Mouse (Mus musculus) layer of hippocampus, postnatal 10 days (tissue): ENCODE results near the gene Gucy1a1. TPM values are rescaled to one million over a fixed set of nuclear protein-coding genes. Genes with fewer than 3 reads are reported as not detected.
A peak's percentile ranks its signal among the peaks of the same experiment; 100 is the strongest.

Experiments
- DNase-seq, 2 experiments: peaks; one replicate each; pipeline ENCODE4 v3.0.0; 2021; ENCODE audit warnings: low spot score in 2 of 2
- microRNA-seq, 2 experiments: library from miRNA; unstranded; fragments of <30 nt; microRNA quantifications; one replicate each; pipeline ENCODE4 v1.2.0; 2021
- total RNA-seq, 2 experiments: library from RNA; stranded (reverse); gene quantifications; 2 replicates each; pipeline ENCODE4 v1.2.3; 2021

Gene Gucy1a1
- total RNA-seq, 2 experiments from 2014 or later: 37.1 to 37.5 TPM

DNA sequence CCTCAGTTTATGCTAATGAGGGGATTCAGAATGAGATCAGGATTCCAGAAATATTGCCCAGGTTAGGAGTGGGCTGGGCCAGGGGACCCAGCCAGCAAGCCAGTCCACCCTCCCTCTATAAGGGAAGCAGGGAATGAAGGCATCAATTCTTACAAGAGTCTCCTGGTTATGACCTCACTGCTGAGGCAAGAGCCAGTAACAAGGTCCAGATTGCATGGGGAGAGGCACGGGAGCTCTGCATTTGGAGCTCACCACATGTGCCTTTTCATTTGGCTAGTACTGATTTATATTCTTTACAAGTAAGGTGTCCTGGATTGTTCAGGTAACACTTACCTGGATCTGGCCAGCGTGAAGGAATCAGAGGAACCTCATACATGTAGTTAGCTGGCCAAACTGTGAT is 48.8 kb downstream of the Gucy1a1 start:
- DNase-seq: no peak

DNA sequence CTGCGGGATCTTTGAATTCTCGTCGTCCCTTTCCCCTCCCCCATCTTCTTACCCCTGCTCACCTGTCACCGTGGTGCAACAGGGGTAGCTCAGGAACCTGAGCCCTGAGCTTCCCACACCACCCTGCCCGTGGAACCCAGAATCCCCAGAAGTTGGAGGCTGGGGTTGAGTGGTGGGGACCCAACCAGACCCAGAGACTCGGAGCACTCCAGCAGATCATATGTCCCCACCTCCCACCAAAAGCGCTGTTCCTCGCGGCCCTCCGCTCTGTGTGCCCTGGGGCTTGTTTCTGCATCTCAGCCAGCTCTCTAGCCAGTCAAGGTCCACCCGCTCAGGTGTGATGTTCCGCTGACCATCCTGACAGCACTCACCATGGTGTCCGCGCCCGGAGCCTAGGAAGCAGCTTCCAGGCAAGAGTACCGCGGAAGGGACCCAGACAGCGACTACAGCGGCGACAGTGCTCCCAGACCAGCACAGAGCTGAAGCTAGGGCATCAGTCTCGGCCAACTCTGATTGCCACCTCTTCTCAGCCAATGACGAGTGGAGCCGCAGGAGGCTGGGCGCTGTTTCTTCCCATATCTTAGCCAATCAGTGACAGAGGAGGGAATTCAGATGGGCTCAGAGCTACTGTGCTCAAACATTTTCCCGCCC is 71.3 kb downstream of the Gucy1a1 start, which contains the start of gene Gucy1b1:
Gene Gucy1b1, minus strand, starts transcription at position 489 of the 651 bp plus-strand sequence.
- DNase-seq: peak; percentile 74 to 83

DNA sequence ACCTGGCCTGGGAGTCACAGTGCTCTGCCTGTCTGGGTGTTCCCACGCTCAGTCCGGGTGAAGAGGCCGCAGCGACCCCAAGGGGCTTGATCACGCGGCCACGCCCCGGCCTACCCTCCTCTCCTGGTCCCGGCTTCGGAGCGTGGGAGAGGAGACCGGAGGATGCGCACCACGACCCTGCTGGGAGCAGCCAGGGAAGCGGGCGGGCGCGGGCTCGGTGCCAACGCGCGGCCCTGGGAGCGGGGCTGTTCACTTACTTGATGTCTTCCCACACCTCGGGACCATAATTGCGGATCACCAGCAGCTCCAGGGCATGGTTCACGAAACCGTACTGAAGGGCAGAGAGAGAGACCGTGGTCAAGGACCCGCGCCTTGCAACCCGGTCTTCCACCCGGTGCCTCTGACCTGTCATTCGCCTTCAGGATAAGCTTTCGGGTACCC is 71.8 kb downstream of the Gucy1a1 start:
- DNase-seq: peak; percentile 74 to 81

DNA sequence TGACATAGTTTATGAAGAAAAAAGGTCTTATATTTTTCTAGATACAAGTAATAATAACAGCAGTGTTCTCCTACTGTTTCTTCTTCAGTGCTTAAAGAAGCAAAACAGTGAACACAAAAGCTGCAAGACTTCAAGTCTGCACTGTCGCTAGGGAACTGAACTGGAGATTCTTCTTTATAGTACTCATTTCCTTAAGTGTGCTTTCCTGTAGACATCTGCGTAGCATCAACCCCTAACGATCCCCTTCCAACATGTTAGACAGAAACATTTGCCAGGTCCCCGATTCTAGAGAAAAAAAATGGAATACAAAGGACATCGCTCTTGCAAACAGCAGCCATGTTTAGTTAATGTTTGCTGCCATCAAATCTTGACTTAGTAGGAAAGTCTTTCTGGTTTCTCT is 77.8 kb downstream of the Gucy1a1 start:
- DNase-seq: no peak

DNA sequence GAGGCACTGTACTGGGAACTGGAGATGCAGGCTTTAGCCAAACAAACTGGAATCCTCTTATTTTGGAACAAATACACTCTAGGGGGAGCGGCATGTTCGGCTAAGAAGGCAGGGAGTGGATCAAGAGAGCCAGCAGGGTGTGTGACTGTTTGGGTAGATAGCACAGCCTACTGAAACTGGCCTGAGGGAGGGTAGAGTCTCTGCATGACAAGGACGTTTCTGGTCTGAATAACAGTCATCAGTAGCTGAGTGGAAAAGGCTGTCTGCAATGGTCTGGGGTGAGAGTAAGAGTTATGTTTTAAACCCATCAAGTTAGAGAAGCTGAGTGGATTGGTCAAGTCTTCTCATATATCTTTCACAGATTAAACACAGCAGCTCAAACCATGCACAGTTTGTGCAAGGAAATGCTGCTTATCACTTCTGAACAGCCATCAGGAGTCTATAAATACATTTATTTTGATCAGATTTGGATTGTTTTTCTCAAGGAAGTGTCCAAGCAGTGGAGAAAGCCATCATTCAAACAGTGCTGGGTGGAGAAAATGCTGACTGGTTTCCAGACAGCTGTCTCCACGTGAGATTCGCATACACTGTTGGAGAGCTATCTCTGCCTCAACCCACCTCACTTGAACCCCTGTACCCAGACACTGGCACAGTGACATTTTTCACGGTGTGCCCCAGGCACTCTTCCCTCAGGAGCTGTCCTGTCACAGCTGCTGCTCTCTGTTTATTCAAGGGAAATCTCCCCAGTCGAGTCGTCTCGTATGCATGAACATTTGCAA is 84.0 kb downstream of the Gucy1a1 start:
- no peak for DNase-seq

DNA sequence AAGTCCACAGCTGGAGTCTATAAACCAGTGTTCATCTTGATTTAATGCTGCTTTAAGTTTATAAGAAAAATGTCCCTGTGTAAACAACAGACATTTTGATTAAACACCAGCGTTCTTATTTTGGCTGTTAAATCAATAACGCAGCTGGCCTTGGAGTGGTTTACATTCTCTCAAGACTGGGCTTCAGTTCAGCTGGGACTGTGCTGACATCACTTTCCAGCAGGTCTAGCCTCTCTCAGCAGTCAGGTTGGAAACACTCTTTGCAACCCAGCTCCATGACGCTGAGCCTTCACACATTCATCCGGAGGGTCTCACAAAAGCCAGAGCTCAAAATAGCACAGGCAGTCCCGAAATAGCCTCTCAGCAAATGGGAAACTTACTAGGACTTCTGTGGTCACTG is 88.4 kb downstream of the Gucy1a1 start:
- DNase-seq: no peak

DNA sequence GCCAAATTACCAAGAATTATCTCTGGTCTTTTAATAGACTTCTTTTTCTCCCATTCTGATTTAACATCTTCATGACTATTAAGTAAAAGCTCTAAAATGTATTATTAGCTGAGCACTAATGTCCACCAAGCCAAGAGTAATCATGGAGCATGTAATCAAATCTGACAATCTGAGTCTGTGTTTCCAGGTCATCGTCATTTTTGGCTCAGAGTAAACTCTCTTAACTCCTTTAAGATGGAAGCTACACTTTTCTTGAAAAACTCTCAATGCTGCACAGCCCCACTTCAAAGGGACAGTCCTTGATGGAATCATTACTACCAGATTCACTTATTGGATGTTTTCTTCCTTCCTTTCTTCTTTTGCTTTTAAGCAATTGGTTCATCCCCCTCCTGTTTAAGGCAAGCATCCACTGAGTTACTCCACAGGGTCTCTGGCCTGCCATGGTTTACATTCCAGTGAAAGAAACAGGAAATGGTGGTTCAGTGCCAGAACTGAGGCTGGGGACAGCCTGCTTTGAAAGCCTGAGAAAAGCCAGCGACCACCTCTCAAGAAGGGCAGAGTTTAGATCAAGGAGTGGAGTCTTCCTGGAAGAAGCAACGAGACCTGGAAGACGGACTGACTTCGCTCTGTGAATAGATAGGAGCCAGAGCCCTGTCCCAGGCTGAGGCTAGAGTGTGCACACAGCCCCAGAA is 91.2 kb downstream of the Gucy1a1 start:
- no peak for DNase-seq

DNA sequence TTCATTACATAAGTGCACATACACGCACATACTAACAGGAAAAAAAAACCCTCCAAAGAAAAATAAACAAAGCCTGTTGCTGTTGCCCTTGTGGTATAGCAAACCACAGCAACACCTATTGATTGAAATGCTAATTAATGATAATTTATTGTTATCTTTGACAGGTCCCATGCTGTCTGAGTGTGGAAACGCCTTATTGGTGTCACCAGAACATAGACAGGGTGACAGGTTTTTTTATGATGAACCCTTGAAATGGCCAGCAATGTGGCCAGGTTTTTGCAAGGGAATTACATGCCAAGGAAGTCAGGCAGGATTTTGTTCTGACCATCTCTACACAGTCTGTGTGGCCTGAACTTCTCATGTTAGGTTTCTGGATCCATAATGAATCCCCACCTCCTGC is 93.6 kb downstream of the Gucy1a1 start:
- DNase-seq: no peak

DNA sequence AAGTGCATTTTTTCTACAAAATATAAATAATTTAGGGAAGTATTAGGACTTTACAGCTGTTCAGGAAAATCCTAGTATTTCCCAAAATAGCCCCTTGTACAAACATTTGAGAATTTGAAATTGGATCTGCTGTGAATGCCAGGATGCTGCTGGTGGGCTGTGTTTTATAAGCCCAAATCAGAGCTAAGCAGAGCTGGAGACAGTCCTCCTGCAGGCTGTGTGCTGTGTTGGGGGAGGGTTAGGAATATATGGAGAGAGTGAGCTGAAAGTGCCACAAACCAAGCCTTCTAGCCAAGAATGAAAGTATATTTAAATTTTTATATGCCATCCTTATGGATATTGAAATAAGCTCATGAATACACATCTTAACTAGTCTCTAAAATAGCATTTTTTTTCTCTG is 94.1 kb downstream of the Gucy1a1 start:
- no peak for DNase-seq

DNA sequence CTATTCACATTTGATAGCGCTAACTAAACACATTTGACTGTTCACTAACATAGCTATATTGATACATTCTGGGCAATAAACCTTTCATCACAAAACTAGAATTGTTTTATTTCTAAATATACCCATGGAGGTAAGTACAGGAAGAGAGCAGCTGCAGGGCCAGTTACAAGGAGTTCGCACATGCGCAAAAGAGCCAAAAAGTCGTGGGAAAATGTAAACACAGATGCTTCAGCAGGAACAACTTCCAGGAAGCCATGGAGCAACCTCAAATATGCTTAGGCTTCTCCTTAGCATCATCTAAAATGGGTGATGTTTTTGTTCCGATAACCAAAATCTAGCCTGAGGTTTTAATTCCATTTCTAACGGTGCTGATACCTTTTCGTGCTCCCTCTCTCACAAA is 96.9 kb downstream of the Gucy1a1 start:
- no peak for DNase-seq

DNA sequence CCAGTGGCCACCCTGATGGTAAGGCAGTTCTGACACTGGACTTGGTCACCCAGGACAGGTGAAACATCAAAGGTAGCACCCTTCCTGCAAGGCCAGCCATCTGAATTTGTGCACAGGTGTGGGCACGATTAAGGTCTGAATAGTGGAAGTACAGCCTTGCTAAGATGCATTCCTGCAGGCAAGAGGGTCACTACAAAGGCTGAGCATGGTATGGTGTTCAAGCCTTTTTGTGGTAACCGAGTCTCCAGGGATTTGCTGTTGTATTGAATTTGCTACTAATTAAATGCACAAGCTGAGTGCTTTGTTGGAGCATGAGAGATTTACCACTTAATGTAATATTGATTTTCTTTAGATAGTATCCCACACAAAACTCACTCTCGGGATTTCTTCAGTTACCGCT is 97.5 kb downstream of the Gucy1a1 start:
- no peak for DNase-seq

DNA sequence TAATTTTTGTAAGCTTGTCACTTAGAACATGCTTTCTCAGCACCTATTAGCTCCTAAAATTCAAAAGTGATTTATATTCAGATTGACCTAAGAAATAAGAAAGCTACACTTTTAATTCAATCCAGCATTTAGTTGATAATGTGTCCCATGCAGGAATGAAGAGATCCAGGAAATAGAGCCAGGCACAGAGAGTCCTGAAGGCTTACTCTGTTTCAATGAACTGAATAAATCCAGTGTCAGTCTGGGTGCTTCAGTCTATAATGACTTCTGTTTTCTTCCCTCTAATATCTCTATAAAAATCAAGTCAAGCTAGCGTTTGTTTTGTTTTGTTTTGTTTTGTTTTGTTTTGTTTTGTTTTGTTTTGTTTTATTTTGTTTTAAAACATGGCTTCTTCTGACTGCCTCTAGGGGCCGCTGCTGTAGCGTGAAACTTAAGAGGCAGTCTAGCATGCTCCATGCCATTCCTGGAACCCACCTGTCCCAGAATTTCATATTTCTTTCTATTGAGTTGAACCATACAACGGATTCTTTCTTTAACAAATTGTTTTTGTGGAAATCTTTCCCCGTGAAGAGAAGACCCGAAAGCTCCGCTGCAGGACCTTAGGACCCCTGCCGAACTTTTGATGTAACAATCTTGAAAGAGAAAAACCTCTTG is 98.4 kb downstream of the Gucy1a1 start:
- DNase-seq: peak; percentile 59 to 66

DNA sequence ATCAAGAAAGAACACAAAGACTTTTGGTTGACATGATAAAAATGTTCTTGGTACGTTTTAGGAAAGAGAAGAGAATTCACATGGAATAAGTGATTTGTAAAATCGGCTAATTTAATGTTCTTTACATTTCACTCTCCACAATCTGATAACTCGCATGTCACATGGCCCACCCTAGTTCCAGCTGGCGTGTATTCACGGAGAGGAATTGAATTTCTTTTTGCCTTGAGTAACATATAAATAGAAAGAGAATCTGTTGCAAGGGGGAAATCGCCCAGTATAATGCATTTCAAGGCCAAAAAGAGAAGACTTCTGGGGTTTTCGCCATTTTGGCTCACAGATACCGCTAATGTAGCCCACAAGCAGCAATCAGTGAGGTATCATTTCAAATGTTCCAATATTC is 99.5 kb downstream of the Gucy1a1 start:
- DNase-seq: no peak

DNA sequence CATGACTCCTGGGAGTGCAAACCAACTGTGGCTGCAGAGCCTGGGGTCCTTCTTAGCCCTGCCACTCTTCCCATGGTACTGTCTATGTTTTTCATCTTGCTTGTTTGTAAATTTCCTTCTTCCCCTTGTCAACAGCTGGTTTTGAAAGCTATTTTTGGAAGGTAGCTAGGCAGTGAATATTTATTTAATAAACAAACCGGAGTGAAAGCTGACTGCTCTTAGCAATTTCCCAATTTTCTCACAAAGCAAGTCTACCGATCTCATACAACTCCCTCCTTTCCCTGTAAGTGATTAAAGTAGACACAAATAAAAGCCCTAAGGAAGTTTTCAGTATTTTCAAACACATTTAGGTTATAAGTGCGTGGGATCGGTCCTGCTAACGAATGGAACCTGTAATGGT is 100.7 kb downstream of the Gucy1a1 start:
- no peak for DNase-seq

DNA sequence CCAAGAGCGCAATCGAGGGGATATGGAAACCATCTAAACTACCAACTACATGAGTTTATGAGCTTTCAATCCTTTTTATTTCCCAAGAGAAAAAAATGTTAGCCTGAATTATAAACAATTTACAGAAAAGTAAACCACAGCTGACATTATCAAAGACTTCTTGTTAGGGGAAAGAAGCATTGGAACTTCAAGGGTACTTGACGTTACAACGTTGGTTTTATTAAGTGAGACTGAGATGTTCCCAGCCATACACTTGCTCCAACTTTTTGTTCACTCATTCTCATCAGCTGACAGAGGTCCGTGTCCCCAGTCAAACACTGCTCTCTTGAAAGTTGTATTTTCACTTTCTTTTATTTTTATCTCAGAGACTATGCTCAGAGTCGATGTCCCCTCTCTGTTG is 101.9 kb downstream of the Gucy1a1 start:
- DNase-seq: no peak

Small RNA genes within 50 kb of the gene (microRNA-seq; reads per million reads assigned to microRNA genes)
- gene Mir7010: 0.89 to 0.98 reads per million in 2 experiments

Other genes with a start within 250 kb of the Gucy1a1 start
- 10 to 100 TPM; 14.1 to 16.6 TPM for gene Ctso, start 213.2 kb downstream of the Gucy1a1 start, total RNA-seq
- 1 to 10 TPM; 5.3 to 6.1 TPM for gene Tdo2, start 169.6 kb downstream of the Gucy1a1 start, total RNA-seq
- not detected for gene Asic5, start 163.5 kb downstream of the Gucy1a1 start, total RNA-seq
- gene Gucy1b1, start 71.1 kb downstream of the Gucy1a1 start, total RNA-seq: 100 to 1,000 TPM; 115 to 116 TPM
- 100 to 1,000 TPM in 1 of 2 experiments, 10 to 100 TPM in 1; 97.1 to 109 TPM for gene Map9, start 212.3 kb upstream of the Gucy1a1 start, total RNA-seq